Mouse (Mus musculus): ENCODE measurements around the gene Nemp1. TPM values are rescaled to one million over a fixed set of nuclear protein-coding genes. Genes with fewer than 3 reads are reported as not detected.

The Nemp1 gene
- total RNA-seq, 4 experiments from 2014 or later, result 5.8 to 8.1 (median 7.6) TPM

GRCm38 (mm10) chr10:127671276-127671675 is 4.6 kb downstream of the Nemp1 start:
- no peak for DNase-seq (ENCODE audit: low spot score in 2 of 2)

- DNase-seq (ENCODE audit: low spot score in 2 of 2), result no peak
These were observed 7.5 kb downstream of the Nemp1 start for GRCm38 (mm10) chr10:127674046-127674655.

- peak; percentile 91 to 94 for DNase-seq (ENCODE audit: low spot score in 2 of 2)
These were observed 8.3 kb downstream of the Nemp1 start for GRCm38 (mm10) chr10:127674794-127675522.

GRCm38 (mm10) chr10:127675859-127676398 is 9.2 kb downstream of the Nemp1 start:
- no peak for DNase-seq (ENCODE audit: low spot score in 2 of 2)

GRCm38 (mm10) chr10:127676691-127677548 is 10.2 kb downstream of the Nemp1 start:
- peak; percentile 92 to 95 for DNase-seq (ENCODE audit: low spot score in 2 of 2)

GRCm38 (mm10) chr10:127677591-127678336 is 11.1 kb downstream of the Nemp1 start:
- DNase-seq (ENCODE audit: low spot score in 2 of 2), result peak; percentile 46 to 50

- no peak for DNase-seq (ENCODE audit: low spot score in 2 of 2)
These were observed 12.5 kb downstream of the Nemp1 start for GRCm38 (mm10) chr10:127679208-127679607.

GRCm38 (mm10) chr10:127679881-127680280 is 13.2 kb downstream of the Nemp1 start:
- no peak for DNase-seq (ENCODE audit: low spot score in 2 of 2)

- DNase-seq (ENCODE audit: low spot score in 2 of 2), result no peak
These were observed 16.2 kb downstream of the Nemp1 start for GRCm38 (mm10) chr10:127682886-127683285.

- DNase-seq (ENCODE audit: low spot score in 2 of 2), result no peak
These were observed 24.4 kb downstream of the Nemp1 start for GRCm38 (mm10) chr10:127691053-127691452.

GRCm38 (mm10) chr10:127694636-127695035 is 27.9 kb downstream of the Nemp1 start:
- no peak for DNase-seq (ENCODE audit: low spot score in 2 of 2)

- no peak for DNase-seq (ENCODE audit: low spot score in 2 of 2)
These were observed 29.1 kb downstream of the Nemp1 start for GRCm38 (mm10) chr10:127695775-127696174.

- DNase-seq (ENCODE audit: low spot score in 2 of 2), result no peak
These were observed 32.3 kb downstream of the Nemp1 start for GRCm38 (mm10) chr10:127698966-127699365.

GRCm38 (mm10) chr10:127703299-127703698 is 36.6 kb downstream of the Nemp1 start:
- no peak for DNase-seq (ENCODE audit: low spot score in 2 of 2)

- DNase-seq (ENCODE audit: low spot score in 2 of 2), result no peak
These were observed 37.6 kb downstream of the Nemp1 start for GRCm38 (mm10) chr10:127704293-127704692.

- no peak for DNase-seq (ENCODE audit: low spot score in 2 of 2)
These were observed 38.1 kb downstream of the Nemp1 start, which contains the start of gene Myo1a for GRCm38 (mm10) chr10:127704766-127705220. TSS of gene Myo1a (plus strand) at chr10:127705170.

GRCm38 (mm10) chr10:127705783-127706182 is 39.1 kb downstream of the Nemp1 start:
- DNase-seq (ENCODE audit: low spot score in 2 of 2), result no peak

GRCm38 (mm10) chr10:127707721-127708120 is 41.0 kb downstream of the Nemp1 start:
- DNase-seq (ENCODE audit: low spot score in 2 of 2), result no peak

- DNase-seq (ENCODE audit: low spot score in 2 of 2), result no peak
These were observed 42.2 kb downstream of the Nemp1 start for GRCm38 (mm10) chr10:127708850-127709370.

- no peak for DNase-seq (ENCODE audit: low spot score in 2 of 2)
These were observed 43.6 kb downstream of the Nemp1 start for GRCm38 (mm10) chr10:127710331-127710730.

GRCm38 (mm10) chr10:127712736-127713135 is 46.0 kb downstream of the Nemp1 start:
- no peak for DNase-seq (ENCODE audit: low spot score in 2 of 2)
